Mouse (Mus musculus) ES-Bruce4 (cell line): ENCODE measurements at regions not wholly inside any gene's neighbourhood (a gene's known extent, or its start where the extent isn't known, plus 50 kb on each side); places are given as distances from the start of the nearest gene placed in this dataset.

Experiments
- EP300 ChIP-seq: IDR thresholded peaks from 2 replicates; pipeline ENCODE4 v1.6.1; 2011; ENCODE audit warnings: low read depth, low read length; ENCODE audit not compliant: insufficient read depth
- POLR2A ChIP-seq: IDR thresholded peaks from one replicate; pipeline ENCODE4 v1.8.1; 2011; ENCODE audit warnings: low read length; ENCODE audit not compliant: insufficient read depth

DNA sequence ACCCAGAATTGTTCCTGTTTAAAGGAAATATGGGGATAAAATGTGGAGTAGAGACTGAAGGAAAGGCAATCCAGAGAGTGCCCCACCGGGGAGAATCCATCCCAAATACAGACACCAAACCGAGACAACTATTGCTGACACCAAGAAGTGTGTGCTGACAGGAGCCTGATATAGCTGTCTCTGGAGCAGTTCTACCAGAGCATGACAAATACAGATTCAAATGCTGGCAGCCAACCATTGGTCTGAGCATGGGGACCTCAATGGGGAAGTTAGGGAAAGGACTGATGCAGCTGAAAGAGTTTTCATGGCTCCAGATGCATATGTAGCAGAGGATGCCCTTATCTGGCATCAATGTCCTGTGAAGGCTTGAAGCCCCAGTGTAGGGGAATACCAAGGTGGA lies 813.1 kb upstream of the Tbl1xr1 start:
- TF ChIP-seq POLR2A, result no peak
- no peak for TF ChIP-seq EP300
